In the genomic region with DNA sequence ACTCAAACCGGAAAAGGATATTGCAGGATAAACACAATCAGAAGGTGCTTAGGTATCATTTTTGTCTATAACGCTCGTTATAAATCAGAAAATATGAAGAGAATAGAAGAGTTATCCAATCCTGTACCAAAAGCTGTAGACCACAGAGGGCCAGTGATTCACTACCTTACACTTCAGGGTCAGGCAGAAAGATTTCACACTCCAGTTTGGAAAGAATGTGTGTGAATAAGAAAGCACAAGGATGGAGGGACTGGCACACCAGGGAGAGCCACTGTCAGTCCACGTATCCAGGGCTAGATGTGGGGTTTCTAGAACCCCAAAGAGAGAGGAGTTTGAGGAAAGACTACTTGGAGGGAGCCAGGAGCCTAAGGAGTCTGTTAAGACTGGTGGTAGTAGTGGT, we compare ENCODE assay signal across 1 mouse cellular context.
TF ChIP-seq lines count a peak whose summit lies in the region.

No protein-coding gene starts in this region.

TF ChIP-seq in CH12.LX, 34 proteins besides CTCF, POLR2A, EP300 and RAD21 (continued from another document):
- TF ChIP-seq MXI1 (IDR thresholded peaks at IDR 0.05; ENCODE audit: low read depth, low read length), result no peak
- no peak for TF ChIP-seq HCFC1 (IDR thresholded peaks at IDR 0.05; ENCODE audit: low read depth, low read length)
- no peak for TF ChIP-seq NRF1 (IDR thresholded peaks at IDR 0.05; ENCODE audit: low read depth, low read length)
- TF ChIP-seq UBTF (IDR thresholded peaks at IDR 0.05; ENCODE audit: low read depth, low read length), result no peak
- TF ChIP-seq SIN3A (IDR thresholded peaks at IDR 0.05; ENCODE audit: low read length), result no peak
- TF ChIP-seq SMC3 (IDR thresholded peaks at IDR 0.05; ENCODE audit: low read depth, low read length), result no peak
- no peak for TF ChIP-seq USF1 (IDR thresholded peaks at IDR 0.05; ENCODE audit: low read depth, low read length)
